Mouse (Mus musculus) ES-E14 (cell line): Measurements from ENCODE around the gene Smarcd2. TPM values are rescaled to one million over a fixed set of nuclear protein-coding genes. Genes with fewer than 3 reads are reported as not detected.

Source experiments
- DNase-seq: peaks from one replicate; pipeline ENCODE4 v3.0.0-alpha.2; 2013; ENCODE audit warnings: low read depth, low spot score
- H3K27ac ChIP-seq: 2 replicates; pipeline ENCODE4 v1.5.1; 2012; ENCODE audit warnings: low read depth, mild to moderate bottlenecking, low read length, moderate library complexity, mixed read lengths; ENCODE audit not compliant: poor library complexity, insufficient read depth, severe bottlenecking
- H3K36me3 ChIP-seq: 2 replicates; pipeline ENCODE4 v1.6.1; 2012; ENCODE audit warnings: mild to moderate bottlenecking, low read length, moderate library complexity, mixed read lengths; ENCODE audit not compliant: control insufficient read depth, poor library complexity, insufficient read depth, severe bottlenecking
- H3K4me1 ChIP-seq, 2 experiments: fragments of 150-350 bp in 1 of 2; sonication (generic) in 1 of 2; 2 replicates each; pipeline ENCODE4 v1.6.1; 2012; ENCODE audit warnings: low read length in 2 of 2, mild to moderate bottlenecking in 1 of 2, mixed read lengths in 1 of 2; ENCODE audit not compliant: control insufficient read depth in 2 of 2, insufficient read depth in 2 of 2, poor library complexity in 1 of 2
- H3K4me3 ChIP-seq, 2 experiments: fragments of 150-350 bp in 1 of 2; sonication (generic) in 1 of 2; 2 replicates each; pipeline ENCODE4 v1.5.1; 2012; ENCODE audit warnings: low read length in 2 of 2, low read depth in 1 of 2, mild to moderate bottlenecking in 1 of 2, mixed read lengths in 1 of 2; ENCODE audit not compliant: insufficient read depth in 1 of 2, poor library complexity in 1 of 2, severe bottlenecking in 1 of 2
- H3K9ac ChIP-seq: 2 replicates; pipeline ENCODE4 v1.6.1; 2012; ENCODE audit warnings: low read depth, mild to moderate bottlenecking, low read length, mixed read lengths; ENCODE audit not compliant: poor library complexity, insufficient read depth, severe bottlenecking
- H3K9me3 ChIP-seq: fragments of 150-350 bp; sonication (generic); 2 replicates; pipeline ENCODE4 v1.6.1; 2012; ENCODE audit warnings: low read depth, mild to moderate bottlenecking, low read length; ENCODE audit not compliant: control insufficient read depth, insufficient read depth
- CHD2 ChIP-seq: IDR thresholded peaks from 2 replicates; pipeline ENCODE4 v1.6.1; 2014; ENCODE audit warnings: mild to moderate bottlenecking, low read depth, low read length, inconsistent platforms
- HCFC1 ChIP-seq: IDR thresholded peaks from 2 replicates; pipeline ENCODE4 v1.6.1; 2012; ENCODE audit warnings: low read length, inconsistent platforms, borderline replicate concordance; ENCODE audit not compliant: insufficient read depth
- MAFK ChIP-seq: IDR thresholded peaks from 2 replicates; pipeline ENCODE4 v1.6.1; 2014; ENCODE audit warnings: mild to moderate bottlenecking, low read depth, low read length, inconsistent platforms; ENCODE audit not compliant: insufficient read depth
- ZC3H11A ChIP-seq: IDR thresholded peaks from 2 replicates; pipeline ENCODE4 v1.6.1; 2012; ENCODE audit warnings: low read depth, mild to moderate bottlenecking, inconsistent platforms, low read length, borderline replicate concordance
- ZNF384 ChIP-seq: IDR thresholded peaks from 2 replicates; pipeline ENCODE4 v1.6.1; 2012; ENCODE audit warnings: low read depth, low read length, inconsistent platforms
- in situ Hi-C, 2 experiments: fragments of 600-800 bp; cut with MboI; formaldehyde crosslinking; loops; one replicate each; pipeline ENCODE4 v1.15.1; 2025; ENCODE audit warnings: low sequenced_read_pairs in 2 of 2, inconsistent platforms in 1 of 2; ENCODE audit not compliant: unreplicated experiment in 2 of 2
- total RNA-seq: library from RNA; depleted of rRNA; stranded (reverse); fragments of 300-350 nt; gene quantifications from 2 replicates; pipeline ENCODE4 v1.2.3, GENCODE M21; 2012

Smarcd2 gene
- total RNA-seq, 1 experiment: 47.7 TPM

- no peaks in the 10 kb centered on the region for H3K4me1 ChIP-seq
- H3K4me3 ChIP-seq: no peak overlapping the region
- H3K27ac ChIP-seq: no peak overlapping the region
- in situ Hi-C loops: no loop called here
- no peaks in the 10 kb centered on the region for H3K36me3 ChIP-seq
- no peak overlapping the region for H3K9ac ChIP-seq
- no peak for TF ChIP-seq ZNF384
- TF ChIP-seq CHD2: no peak
- TF ChIP-seq ZC3H11A: no peak
- no peak for TF ChIP-seq MAFK
- TF ChIP-seq HCFC1: no peak
- H3K9me3 ChIP-seq: no peaks in the 10 kb centered on the region
- no peak for DNase-seq
These were observed 11.4 kb upstream of the Smarcd2 start for GRCm38 (mm10) chr11:106284126-106284525.

- in situ Hi-C loops: no loop called here
- no peak overlapping the region for H3K4me3 ChIP-seq
These were observed 10.6 kb upstream of the Smarcd2 start for GRCm38 (mm10) chr11:106283371-106283770.

GRCm38 (mm10) chr11:106282452-106282851 is 9.7 kb upstream of the Smarcd2 start:
- Histone ChIP-seq H3K4me1 (no peaks in the 10 kb centered on the region), H3K27ac (no peak overlapping the region), H3K9me3 (no peaks in the 10 kb centered on the region), H3K36me3 (no peaks in the 10 kb centered on the region), H3K9ac (no peak overlapping the region), H3K4me3 (no peak overlapping the region)
- no peak for DNase-seq
- TF ChIP-seq ZC3H11A: no peak
- TF ChIP-seq MAFK: no peak
- TF ChIP-seq CHD2: no peak
- no peak for TF ChIP-seq HCFC1
- in situ Hi-C loops: no loop called here

More at GRCm38 (mm10) chr11:106283371-106283770, 10.6 kb upstream of the Smarcd2 start:
- DNase-seq: no peak
- no peaks in the 10 kb centered on the region for H3K36me3 ChIP-seq
- no peak overlapping the region for H3K9ac ChIP-seq
- H3K4me1 ChIP-seq: no peaks in the 10 kb centered on the region
- no peaks in the 10 kb centered on the region for H3K9me3 ChIP-seq
- no peak for TF ChIP-seq HCFC1
- no peak for TF ChIP-seq ZNF384
- no peak for TF ChIP-seq ZC3H11A
- TF ChIP-seq MAFK: no peak
- no peak for TF ChIP-seq CHD2
- H3K27ac ChIP-seq: no peak overlapping the region

- in situ Hi-C loops: no loop called here
- Histone ChIP-seq H3K36me3 (no peaks in the 10 kb centered on the region), H3K4me3 (no peak within 1 kb of the TSS), H3K9ac (no peak within 1 kb of the TSS), H3K9me3 (no peaks in the 10 kb centered on the region), H3K4me1 (peaks cover 2 to 13% of the 10 kb centered on the region in 2 experiments; a peak in 3 of 4 replicates), H3K27ac (no peak within 1 kb of the TSS)
- peak; percentile 94 for DNase-seq
- TF ChIP-seq ZC3H11A (no peak), CHD2 (peak; percentile 98), HCFC1 (peak; percentile 68; the same call in 1 of the 2 replicates), MAFK (no peak)
These were observed 3.7 kb upstream of the Smarcd2 start, which contains the start of gene Tcam1 for GRCm38 (mm10) chr11:106276454-106276853. TSS of gene Tcam1 (plus strand) at chr11:106276672.

- Histone ChIP-seq H3K4me1 (peaks cover 2 to 19% of the 10 kb centered on the region in 2 experiments; a peak in 3 of 4 replicates), H3K9me3 (no peaks in the 10 kb centered on the region), H3K36me3 (no peaks in the 10 kb centered on the region), H3K9ac (no peak overlapping the region), H3K27ac (no peak overlapping the region), H3K4me3 (no peak overlapping the region)
- TF ChIP-seq ZNF384: no peak
- TF ChIP-seq CHD2: no peak
- TF ChIP-seq MAFK: no peak
- TF ChIP-seq HCFC1: no peak
- TF ChIP-seq ZC3H11A: no peak
- in situ Hi-C loops: no loop called here
- no peak for DNase-seq
These were observed 2.2 kb upstream of the Smarcd2 start for GRCm38 (mm10) chr11:106274971-106275411.
